Mouse (Mus musculus): Measurements from ENCODE around the gene a.

a gene

DNA sequence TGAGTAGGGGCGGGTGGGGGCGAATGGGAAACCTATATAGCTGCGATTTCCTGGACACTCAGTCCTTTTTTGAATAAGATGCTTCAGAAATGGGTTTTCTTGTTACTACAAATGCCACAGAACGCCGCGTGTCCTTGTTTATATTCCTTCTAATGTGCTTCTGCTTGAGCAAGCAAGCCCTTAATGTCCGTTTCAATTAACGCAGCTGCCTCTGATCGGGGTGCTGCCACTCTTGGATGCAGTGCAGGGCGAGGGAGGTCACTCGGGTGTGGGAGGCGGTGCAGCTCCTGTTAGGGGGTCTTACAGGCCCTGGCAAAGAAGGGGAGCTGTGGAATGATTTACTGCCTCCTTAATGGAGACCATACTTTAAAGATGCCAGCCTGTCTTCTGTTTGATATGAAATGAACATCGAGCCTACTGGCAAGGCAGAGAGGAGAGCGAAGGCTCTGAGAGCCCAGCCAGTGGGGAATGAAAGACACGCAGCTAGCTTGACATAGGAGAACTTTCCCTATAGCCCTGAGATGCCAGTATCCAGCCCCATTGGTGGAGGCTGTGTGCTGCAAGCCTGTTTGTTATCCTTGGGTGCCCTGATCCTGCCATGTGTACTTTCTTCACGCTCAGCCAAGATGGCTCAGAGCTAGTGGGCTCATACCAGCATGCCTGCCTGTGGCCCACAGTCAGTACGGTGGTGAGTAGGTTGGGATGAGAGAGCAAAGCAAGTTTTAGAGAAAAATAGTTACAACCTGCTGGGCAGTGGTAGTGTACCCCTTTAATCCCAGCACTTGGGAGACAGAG lies 8.1 kb upstream of the a start:
- CTCF ChIA-PET = interaction anchor here (0.6 kb wide), 1 partner anchor 33 kb away, joined by 6 read pairs; no protein-coding TSS in a partner anchor

DNA sequence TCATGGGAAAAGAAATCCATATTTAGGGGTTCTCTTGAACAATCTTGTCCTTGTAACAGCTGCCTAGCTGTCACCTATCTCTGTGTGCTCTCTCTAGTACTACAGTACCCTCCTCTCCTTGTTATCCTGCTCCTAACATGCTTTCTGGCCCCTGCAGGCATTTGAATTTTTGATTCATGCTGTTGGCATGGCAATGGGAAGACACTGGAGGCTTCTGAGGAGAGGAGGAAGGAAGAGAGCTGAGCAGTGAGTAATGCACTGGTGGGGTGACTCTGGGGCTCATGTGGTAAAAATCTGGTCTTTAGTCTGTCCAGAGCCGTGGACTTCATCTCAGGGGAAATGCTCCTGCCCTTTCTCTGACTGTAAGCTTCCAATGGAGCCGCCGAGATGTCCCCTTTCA lies 5.9 kb upstream of the a start:
- CTCF ChIA-PET = no interaction called here

DNA sequence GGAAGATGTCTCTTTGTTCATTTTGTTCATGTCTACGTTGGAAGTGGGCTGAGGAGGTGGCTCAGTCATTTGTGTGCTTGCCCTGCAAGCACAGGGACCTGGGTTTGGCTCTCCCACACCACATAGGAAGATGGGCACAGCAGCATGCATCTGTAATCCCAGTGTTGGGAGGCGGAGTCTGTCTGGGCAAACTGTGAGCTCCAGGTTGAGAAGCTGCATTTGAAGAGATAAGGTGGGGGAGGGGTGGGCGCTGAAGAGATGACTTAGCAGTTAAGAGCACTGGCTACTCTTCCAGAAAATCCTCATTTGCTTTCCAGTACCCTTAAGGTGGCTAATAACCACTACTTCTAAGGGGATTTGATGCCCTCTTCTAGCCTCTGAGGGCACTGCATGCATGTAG lies 5.0 kb upstream of the a start:
- CTCF ChIA-PET = no interaction called here

- CTCF ChIA-PET = no interaction called here
These were observed 4.4 kb upstream of the a start for GRCm38 (mm10) chr2:154786776-154787175.

- CTCF ChIA-PET = interaction anchor here (0.6 kb wide), 1 partner anchor 62 kb away, joined by 7 read pairs; no protein-coding TSS in a partner anchor
These were observed 1.8 kb upstream of the a start for GRCm38 (mm10) chr2:154789381-154789780.

DNA sequence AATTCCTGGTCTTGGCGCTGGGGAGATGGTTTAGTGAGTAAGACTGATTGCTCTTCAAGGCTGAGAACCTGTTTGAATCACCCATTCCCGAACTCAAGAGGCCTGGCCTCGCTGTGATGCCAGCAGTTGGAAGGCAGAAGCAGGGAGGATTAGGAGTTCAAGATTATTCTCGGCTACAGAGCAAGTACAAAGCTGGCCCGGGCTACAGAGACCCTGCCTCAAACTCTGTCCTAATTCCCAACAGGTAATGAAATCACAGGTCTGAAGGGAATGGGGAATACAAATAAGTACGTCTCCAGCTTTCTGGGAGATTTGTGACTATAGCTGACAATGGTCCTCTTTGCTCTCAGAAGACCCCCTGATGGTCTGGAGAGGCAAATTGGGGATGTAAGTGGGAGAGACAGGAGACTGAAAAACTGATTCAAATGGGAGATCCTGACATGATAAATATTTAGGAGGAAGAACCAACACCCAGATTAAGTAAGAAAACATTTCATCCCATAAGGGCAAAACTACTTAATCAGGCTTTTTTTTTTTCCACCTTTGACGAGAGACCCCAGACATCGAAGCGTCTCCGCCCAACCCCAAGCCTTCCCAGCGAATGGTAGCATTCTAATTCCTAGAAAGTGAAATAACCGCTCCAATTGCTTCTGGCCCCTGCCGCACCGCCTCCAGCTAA lies 1.1 kb upstream of the a start:
- CTCF ChIA-PET = no interaction called here

GRCm38 (mm10) chr2:154791661-154792642 lies 750 bp downstream of the a start:
- CTCF ChIA-PET = no interaction called here

DNA sequence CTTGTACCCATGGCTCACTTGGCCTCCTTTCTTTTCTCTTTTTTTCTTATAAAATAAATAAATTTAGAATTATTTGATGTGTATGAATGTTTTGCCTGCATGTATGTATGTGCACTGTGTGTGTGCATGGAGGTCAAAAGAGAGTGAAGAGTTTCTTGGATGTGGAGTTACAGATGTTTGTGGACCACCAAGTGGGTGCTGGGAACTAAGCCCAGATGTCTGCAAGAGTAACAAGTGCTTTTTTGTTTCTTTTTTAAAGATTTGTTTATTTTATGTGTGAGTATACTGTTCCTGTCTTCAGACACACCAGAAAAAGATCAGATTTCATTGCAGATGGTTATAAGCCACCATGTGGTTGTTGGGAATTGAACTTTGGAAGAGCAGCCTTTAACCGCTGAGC lies 12.2 kb downstream of the a start:
- CTCF ChIA-PET = no interaction called here

DNA sequence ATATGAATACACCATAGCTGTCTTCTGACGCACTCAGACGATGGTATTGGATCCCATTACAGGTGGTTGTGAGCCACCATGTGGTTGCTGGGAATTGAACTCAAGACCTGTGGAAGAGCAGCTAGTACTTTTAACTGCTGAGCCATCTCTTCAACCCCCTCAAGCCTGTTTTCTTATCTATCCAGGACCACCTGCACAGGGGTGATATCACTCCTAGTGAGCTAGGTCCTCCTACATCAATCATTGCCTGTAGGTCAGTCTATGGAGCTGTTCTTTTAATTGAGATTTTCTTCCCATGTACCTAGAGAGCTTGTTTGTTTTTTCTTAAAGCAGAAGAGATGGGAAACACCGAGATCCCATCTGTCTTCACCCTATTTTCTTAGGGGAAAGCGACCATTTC lies 12.6 kb downstream of the a start:
- CTCF ChIA-PET = no interaction called here

DNA sequence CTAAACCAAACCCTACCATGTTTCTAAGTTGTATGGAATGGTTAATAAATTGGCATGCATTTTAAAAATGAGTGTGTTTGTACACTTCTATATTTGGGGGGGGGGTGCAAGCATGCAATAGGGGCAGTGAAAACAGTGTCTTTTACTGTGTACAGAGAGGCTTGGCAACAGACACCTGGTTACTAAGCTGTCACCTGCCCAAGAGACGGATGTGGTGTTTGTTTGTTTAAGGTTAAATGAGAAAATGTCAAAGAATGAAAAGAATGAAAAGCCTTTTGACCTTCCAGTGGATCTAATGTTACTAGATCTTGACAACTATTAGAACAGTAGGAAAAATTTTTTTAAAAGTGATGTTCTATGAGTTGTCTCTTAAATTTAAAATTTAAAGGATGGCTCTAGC lies 16.5 kb downstream of the a start:
- CTCF ChIA-PET = interaction anchor here (0.6 to 1.0 kb wide), 2 partner anchors 13 to 34 kb away, joined by 3 to 4 read pairs; no protein-coding TSS in a partner anchor

- CTCF ChIA-PET = no interaction called here
These were observed 18.0 kb downstream of the a start for GRCm38 (mm10) chr2:154809107-154809762.

- CTCF ChIA-PET = no interaction called here
These were observed 19.6 kb downstream of the a start for GRCm38 (mm10) chr2:154810821-154811220.

GRCm38 (mm10) chr2:154813426-154813825 lies 22.2 kb downstream of the a start:
- CTCF ChIA-PET = no interaction called here

DNA sequence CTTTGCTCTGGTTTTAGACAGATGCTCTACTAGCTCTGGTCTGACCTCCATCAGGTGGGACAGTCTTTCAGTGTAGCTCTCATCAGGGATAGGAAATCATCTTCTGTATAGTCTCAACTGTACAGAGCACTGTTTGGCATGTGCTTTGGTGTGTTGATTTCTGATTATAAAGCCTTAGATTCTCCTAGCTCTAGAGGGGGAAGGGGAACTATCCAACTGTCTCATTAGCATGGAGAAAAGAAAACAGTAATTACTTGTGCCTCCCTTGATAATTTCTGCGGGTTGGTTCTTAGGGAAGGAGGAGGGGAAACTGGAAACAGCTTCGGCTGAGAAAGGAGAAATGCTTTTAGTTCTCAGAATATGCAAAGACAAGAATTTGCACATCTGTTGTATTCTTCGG lies 25.9 kb downstream of the a start:
- CTCF ChIA-PET = no interaction called here

DNA sequence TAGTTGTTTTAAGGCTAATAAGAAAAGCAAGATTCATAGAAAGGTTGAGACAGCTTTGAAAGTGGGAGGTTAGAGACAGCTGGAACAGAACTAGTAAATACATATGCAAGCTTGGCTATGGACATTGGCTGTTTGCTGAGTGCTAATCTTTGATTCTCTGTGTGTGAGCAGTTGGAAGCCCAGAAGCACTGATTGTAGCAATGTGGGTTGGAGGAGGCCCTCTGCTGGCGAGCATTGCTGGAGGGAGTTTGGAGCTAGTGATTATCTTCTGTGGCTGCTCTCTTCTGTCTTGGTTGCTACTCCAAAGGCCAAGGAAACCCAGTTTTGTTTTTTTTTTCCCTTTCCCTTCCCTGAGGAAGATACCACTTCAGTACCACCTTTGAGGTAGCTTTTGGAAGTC lies 26.6 kb downstream of the a start:
- CTCF ChIA-PET = no interaction called here

GRCm38 (mm10) chr2:154818599-154818998 lies 27.4 kb downstream of the a start:
- CTCF ChIA-PET = no interaction called here

DNA sequence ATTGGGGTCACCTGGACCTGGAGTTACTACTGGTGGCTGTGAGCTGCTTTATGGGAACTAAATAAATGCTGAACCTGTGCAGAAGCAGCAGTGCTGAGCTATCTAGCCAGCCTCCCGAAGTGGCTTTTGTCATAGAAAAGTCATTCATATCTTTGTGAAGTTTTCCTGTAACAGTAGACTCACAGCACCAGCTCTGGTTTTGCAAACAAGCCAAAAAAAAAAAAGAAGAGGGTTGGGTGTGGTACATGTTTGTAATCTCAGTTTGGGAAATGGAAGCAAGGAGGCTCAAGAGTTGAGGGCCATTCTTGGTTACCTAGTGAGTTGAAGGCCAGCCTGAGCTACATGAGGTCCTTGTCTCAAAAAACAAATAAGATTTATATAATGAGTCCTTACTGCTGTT lies 29.1 kb downstream of the a start:
- CTCF ChIA-PET = interaction anchor here (0.6 kb wide), 1 partner anchor 58 kb away, joined by 4 read pairs; no protein-coding TSS in a partner anchor

DNA sequence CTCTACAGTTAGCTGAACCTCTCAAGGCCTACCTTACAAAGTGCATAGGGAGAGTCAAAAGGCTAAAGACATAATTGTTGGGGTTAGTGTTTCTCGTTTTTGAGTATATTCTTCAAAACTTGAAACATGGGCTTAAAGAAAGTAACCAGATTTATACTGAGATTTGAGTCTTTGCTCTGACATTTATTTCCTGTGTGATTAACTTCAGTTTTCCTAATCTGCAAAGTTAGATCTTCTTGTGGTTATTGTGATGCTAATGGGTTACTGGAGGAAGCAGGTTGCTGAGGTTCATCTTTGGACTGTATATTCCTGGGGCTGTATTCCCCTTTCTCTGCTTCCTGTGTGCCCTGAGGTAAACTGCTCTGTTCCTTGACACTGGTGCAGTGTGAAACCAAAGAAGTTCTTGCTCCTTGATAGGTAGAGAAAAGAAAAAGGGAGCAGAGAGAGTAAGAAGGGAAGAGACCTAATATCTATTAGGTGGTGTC lies 34.9 kb downstream of the a start:
- CTCF ChIA-PET = no interaction called here

GRCm38 (mm10) chr2:154827521-154827920 lies 36.3 kb downstream of the a start:
- CTCF ChIA-PET = no interaction called here

- CTCF ChIA-PET = no interaction called here
These were observed 41.3 kb downstream of the a start for GRCm38 (mm10) chr2:154832471-154832870.

- CTCF ChIA-PET = no interaction called here
These were observed 43.1 kb downstream of the a start for GRCm38 (mm10) chr2:154834149-154834865.
